Mouse (Mus musculus) stomach, postnatal 0 days (tissue): Measurements from ENCODE around the gene Ubiad1.

Experiments
- CTCF ChIP-seq: IDR thresholded peaks from 2 replicates; pipeline ENCODE4 v1.5.1; 2016; ENCODE audit warnings: antibody characterized with exemption, low read depth, mild to moderate bottlenecking, moderate library complexity
- EP300 ChIP-seq: optimal IDR thresholded peaks from 2 replicates; pipeline ENCODE3; 2016; ENCODE audit warnings: antibody characterized with exemption

- TF ChIP-seq CTCF (0 out of 2 replicates have a peak, but pooled peaks have one; percentile 5), EP300 (no peak)
Observed at GRCm38 (mm10) chr4:148399437-148400094, 45.0 kb downstream of the Ubiad1 start.
